Mouse (Mus musculus) natural killer cell, adult 2 months (primary cell): Measurements from ENCODE around the gene Gm10436.
"Not testable (repeated sequence)": the region's sequence is repeated elsewhere in the genome, so short reads cannot be mapped to it uniquely, and the experiment has no call there.

Experiments used
- DNase-seq, 2 experiments: peaks; one replicate each; pipeline ENCODE4 v3.0.0; 2022; ENCODE audit warnings: low spot score in 2 of 2

Gene Gm10436

GRCm38 (mm10) chr12:88182008-88182407, at the start of gene Gm10436:
Gene Gm10436 (minus strand): TSS chr12:88182108.
- not testable (repeated sequence) for DNase-seq

GRCm38 (mm10) chr12:88219445-88219844, 37.5 kb upstream of the Gm10436 start:
- DNase-seq: no peak

GRCm38 (mm10) chr12:88218059-88218458, 36.2 kb upstream of the Gm10436 start:
- DNase-seq: not testable (repeated sequence)

GRCm38 (mm10) chr12:88214641-88215040, 32.7 kb upstream of the Gm10436 start:
- no peak for DNase-seq

GRCm38 (mm10) chr12:88211458-88211857, 29.6 kb upstream of the Gm10436 start:
- DNase-seq: not testable (repeated sequence)

- no peak for DNase-seq
These were observed 20.9 kb upstream of the Gm10436 start for GRCm38 (mm10) chr12:88202856-88203255.
